Mouse (Mus musculus) liver, postnatal 0 days (tissue): Measurements from ENCODE around the gene Gpr161. TPM values are rescaled to one million over a fixed set of nuclear protein-coding genes. Genes with fewer than 3 reads are reported as not detected.

Experiments used
- ATAC-seq: fragments of 200-750 bp; cut with Nextera tagmentation; 2 replicates; pipeline ENCODE4 v1.8.0; 2017; ENCODE audit warnings: mild to moderate bottlenecking, moderate library complexity
- DNase-seq: peaks from one replicate; pipeline ENCODE4 v3.0.0-alpha.2; 2016
- H3K27ac ChIP-seq: fragments of 300-500 bp; sonication (generic); 2 replicates; pipeline ENCODE4 v1.5.1; 2014; ENCODE audit warnings: antibody characterized with exemption, moderate library complexity, mild to moderate bottlenecking, low read depth
- H3K27me3 ChIP-seq: fragments of 300-500 bp; sonication (generic); 2 replicates; pipeline ENCODE4 v1.6.1; 2014; ENCODE audit warnings: low read length, control low read depth, mixed read lengths; ENCODE audit not compliant: insufficient read depth
- H3K36me3 ChIP-seq: fragments of 300-500 bp; sonication (generic); replicated peaks from 2 replicates; pipeline ENCODE4 v1.6.1; 2014; ENCODE audit warnings: mild to moderate bottlenecking, control low read depth, low read length, moderate library complexity, mixed read lengths; ENCODE audit not compliant: insufficient read depth
- H3K4me1 ChIP-seq: fragments of 300-500 bp; sonication (generic); 2 replicates; pipeline ENCODE4 v1.6.1; 2014; ENCODE audit warnings: antibody characterized with exemption, mild to moderate bottlenecking, control low read depth; ENCODE audit not compliant: insufficient read depth
- H3K4me2 ChIP-seq: fragments of 300-500 bp; sonication (generic); 2 replicates; pipeline ENCODE4 v1.6.1; 2014; ENCODE audit warnings: low read depth, mild to moderate bottlenecking, low read length, moderate library complexity, mixed read lengths
- H3K4me3 ChIP-seq: fragments of 300-500 bp; sonication (generic); 2 replicates; pipeline ENCODE4 v1.5.1; 2014; ENCODE audit warnings: low read depth, low read length
- H3K9ac ChIP-seq: fragments of 300-500 bp; sonication (generic); replicated peaks from 2 replicates; pipeline ENCODE4 v1.6.1; 2014; ENCODE audit warnings: mild to moderate bottlenecking, moderate library complexity
- H3K9me3 ChIP-seq: fragments of 300-500 bp; sonication (generic); 2 replicates; pipeline ENCODE4 v1.6.1; 2016; ENCODE audit warnings: mild to moderate bottlenecking, control low read depth, low read length, mixed read lengths
- CTCF ChIP-seq: sonication (generic); IDR thresholded peaks from 2 replicates; pipeline ENCODE4 v1.5.1; 2016; ENCODE audit warnings: antibody characterized with exemption, low read depth
- EP300 ChIP-seq: IDR thresholded peaks from 2 replicates; pipeline ENCODE4 v1.6.1; 2016; ENCODE audit warnings: antibody characterized with exemption, low read depth, mild to moderate bottlenecking
- WGBS: fragments of 180-500 bp; shearing (Covaris S2); extraction: QIAGEN DNeasy Blood & Tissue Kit; methylation state at CpG from one replicate; pipeline ENCODE4 v1.1.7; 2014; ENCODE audit not compliant: insufficient replicate concordance; 5-methylcytosine and 5-hydroxymethylcytosine counted together
- polyA plus RNA-seq: library from polyadenylated mRNA; unstranded; fragments of >200 nt; fragmentation: Nextera tagmentation; extraction: Ambion mirVana; gene quantifications from 2 replicates; pipeline ENCODE4 v1.2.1, GENCODE M21; 2015

The Gpr161 gene
- polyA plus RNA-seq, 1 experiment from 2014 or later, result 0.07 TPM

GRCm38 (mm10) chr1:165304341-165304740, 8.8 kb downstream of the Gpr161 start:
- 59% methylated on average over 7 of the region's 7 CpGs for WGBS
- H3K9me3 ChIP-seq, result no peaks in the 10 kb centered on the region

GRCm38 (mm10) chr1:165308180-165308579, 12.6 kb downstream of the Gpr161 start:
- no peak overlapping the region for H3K27ac ChIP-seq
- no peak overlapping the region for H3K4me3 ChIP-seq
- H3K9ac ChIP-seq, result no peak overlapping the region
- DNase-seq (no peak), ATAC-seq (no peak)
- 70% methylated on average over 11 of the region's 11 CpGs for WGBS
- TF ChIP-seq EP300 (no peak), CTCF (no peak)
- H3K36me3 ChIP-seq, result no peaks in the 10 kb centered on the region
- no peaks in the 10 kb centered on the region; the same call in 1 of the 2 replicates for H3K4me1 ChIP-seq
- no peaks in the 10 kb centered on the region for H3K9me3 ChIP-seq
- no peak overlapping the region for H3K4me2 ChIP-seq
- H3K27me3 ChIP-seq, result no peaks in the 10 kb centered on the region

More at GRCm38 (mm10) chr1:165304341-165304740, 8.8 kb downstream of the Gpr161 start:
- no peak for DNase-seq
- Histone ChIP-seq H3K27me3 (no peaks in the 10 kb centered on the region), H3K36me3 (no peaks in the 10 kb centered on the region), H3K27ac (no peak overlapping the region), H3K9ac (no peak overlapping the region), H3K4me1 (no peaks in the 10 kb centered on the region; the same call in 1 of the 2 replicates), H3K4me3 (no peak overlapping the region), H3K4me2 (no peak overlapping the region)
- no peak for ATAC-seq
- TF ChIP-seq EP300 (no peak), CTCF (no peak)

- Histone ChIP-seq H3K4me2 (no peak overlapping the region), H3K27ac (no peak overlapping the region), H3K9ac (no peak overlapping the region), H3K9me3 (no peaks in the 10 kb centered on the region), H3K36me3 (no peaks in the 10 kb centered on the region), H3K4me3 (no peak overlapping the region), H3K27me3 (no peaks in the 10 kb centered on the region), H3K4me1 (no peaks in the 10 kb centered on the region)
- ATAC-seq, result no peak
- no peak for DNase-seq
- TF ChIP-seq EP300 (no peak), CTCF (no peak)
- 71% methylated on average over 11 of the region's 11 CpGs for WGBS
These were observed 20.8 kb downstream of the Gpr161 start for GRCm38 (mm10) chr1:165316361-165316760.

GRCm38 (mm10) chr1:165320141-165320934, 24.7 kb downstream of the Gpr161 start:
- no peak overlapping the region for H3K4me3 ChIP-seq
- H3K9ac ChIP-seq, result no peak overlapping the region
- H3K27ac ChIP-seq, result no peak overlapping the region
- peak; percentile 81 for DNase-seq
- TF ChIP-seq CTCF (peak; percentile 93), EP300 (no peak)
- H3K4me1 ChIP-seq, result peaks cover 6% of the 10 kb centered on the region; the same call in 1 of the 2 replicates
- no peaks in the 10 kb centered on the region for H3K27me3 ChIP-seq
- H3K36me3 ChIP-seq, result no peaks in the 10 kb centered on the region
- H3K9me3 ChIP-seq, result no peaks in the 10 kb centered on the region
- ATAC-seq, result peak; percentile 54; the same call in 1 of the 2 replicates
- peak overlapping the region; percentile 7; the same call in 1 of the 2 replicates for H3K4me2 ChIP-seq
- 31% methylated on average over 10 of the region's 10 CpGs for WGBS

GRCm38 (mm10) chr1:165321393-165321861, 25.8 kb downstream of the Gpr161 start:
- TF ChIP-seq EP300 (no peak), CTCF (no peak)
- H3K4me3 ChIP-seq, result no peak overlapping the region
- H3K27me3 ChIP-seq, result no peaks in the 10 kb centered on the region
- WGBS, result 89% methylated on average over 13 of the region's 13 CpGs
- H3K9ac ChIP-seq, result no peak overlapping the region
- DNase-seq (no peak), ATAC-seq (no peak)
- H3K27ac ChIP-seq, result no peak overlapping the region
- H3K4me1 ChIP-seq, result peaks cover 6% of the 10 kb centered on the region; the same call in 1 of the 2 replicates
- no peaks in the 10 kb centered on the region for H3K9me3 ChIP-seq
- H3K36me3 ChIP-seq, result 0 out of 2 replicates have a peak, but pooled peaks cover 2% of the 10 kb centered on the region
- no peak overlapping the region for H3K4me2 ChIP-seq

- ATAC-seq, result no peak
- no peak for DNase-seq
These were observed 26.3 kb downstream of the Gpr161 start for GRCm38 (mm10) chr1:165321891-165322290.

More at GRCm38 (mm10) chr1:165321891-165322290, 26.3 kb downstream of the Gpr161 start:
- Histone ChIP-seq H3K4me1 (peaks cover 6% of the 10 kb centered on the region; the same call in 1 of the 2 replicates), H3K27me3 (no peaks in the 10 kb centered on the region), H3K9ac (no peak overlapping the region), H3K9me3 (no peaks in the 10 kb centered on the region), H3K27ac (peak overlapping the region; percentile 58), H3K4me2 (no peak overlapping the region), H3K36me3 (0 out of 2 replicates have a peak, but pooled peaks cover 2% of the 10 kb centered on the region), H3K4me3 (no peak overlapping the region)
- 86% methylated on average over 7 of the region's 7 CpGs for WGBS
- TF ChIP-seq EP300 (no peak), CTCF (no peak)
